Mouse (Mus musculus) midbrain, embryonic 11.5 days (tissue): ENCODE data around the gene Tmem170. TPM values are rescaled to one million over a fixed set of nuclear protein-coding genes. Genes with fewer than 3 reads are reported as not detected.
"Not testable (repeated sequence)": the region's sequence is repeated elsewhere in the genome, so short reads cannot be mapped to it uniquely, and the experiment has no call there.

Experiments
- ATAC-seq: fragments of 200-750 bp; cut with Nextera tagmentation; 2 replicates; pipeline ENCODE4 v1.8.0; 2017; ENCODE audit warnings: moderate TSS enrichment, moderate library complexity; ENCODE audit not compliant: low FRiP score
- DNase-seq: peaks from one replicate; pipeline ENCODE4 v3.0.0; 2015; ENCODE audit warnings: low spot score; ENCODE audit errors: missing footprints
- H3K27ac ChIP-seq: fragments of 300-500 bp; sonication (generic); 2 replicates; pipeline ENCODE4 v1.5.1; 2014; ENCODE audit warnings: low read depth, low read length
- H3K27me3 ChIP-seq: fragments of 300-500 bp; sonication (generic); 2 replicates; pipeline ENCODE4 v1.6.1; 2014; ENCODE audit warnings: mild to moderate bottlenecking, low read length, moderate library complexity, mixed read lengths; ENCODE audit not compliant: control insufficient read depth, insufficient read depth
- H3K36me3 ChIP-seq: fragments of 300-500 bp; sonication (generic); 2 replicates; pipeline ENCODE4 v1.6.1; 2014; ENCODE audit warnings: mild to moderate bottlenecking, low read length, moderate library complexity, mixed read lengths; ENCODE audit not compliant: control insufficient read depth, insufficient read depth
- H3K4me1 ChIP-seq: fragments of 300-500 bp; sonication (generic); 2 replicates; pipeline ENCODE4 v1.6.1; 2014; ENCODE audit warnings: low read length; ENCODE audit not compliant: control insufficient read depth, insufficient read depth
- H3K4me2 ChIP-seq: fragments of 300-500 bp; sonication (generic); 2 replicates; pipeline ENCODE4 v1.6.1; 2014; ENCODE audit warnings: mild to moderate bottlenecking, moderate library complexity
- H3K4me3 ChIP-seq: fragments of 300-500 bp; sonication (generic); 2 replicates; pipeline ENCODE4 v1.5.1; 2014; ENCODE audit warnings: low read depth, low read length
- H3K9ac ChIP-seq: fragments of 300-500 bp; sonication (generic); 2 replicates; pipeline ENCODE4 v1.6.1; 2014; ENCODE audit warnings: low read length
- H3K9me3 ChIP-seq: fragments of 300-500 bp; sonication (generic); 2 replicates; pipeline ENCODE4 v1.6.1; 2016; ENCODE audit warnings: low read length; ENCODE audit not compliant: control insufficient read depth
- WGBS: fragments of 180-500 bp; shearing (Covaris S2); extraction: QIAGEN DNeasy Blood & Tissue Kit; methylation state at CpG from one replicate; pipeline ENCODE4 v1.1.7; 2014; 5-methylcytosine and 5-hydroxymethylcytosine counted together
- polyA plus RNA-seq: library from polyadenylated mRNA; unstranded; fragments of >200 nt; fragmentation: Nextera tagmentation; extraction: Ambion mirVana; gene quantifications from 2 replicates; pipeline ENCODE4 v1.2.1, GENCODE M21; 2014

Gene Tmem170
- polyA plus RNA-seq, 1 experiment from 2014 or later, result 6.8 TPM

- H3K36me3 ChIP-seq, result no peaks in the 10 kb centered on the region
- no peak for DNase-seq
- H3K4me2 ChIP-seq, result no peak overlapping the region
- H3K9me3 ChIP-seq, result no peaks in the 10 kb centered on the region
- no peak overlapping the region for H3K4me3 ChIP-seq
- H3K4me1 ChIP-seq, result no peaks in the 10 kb centered on the region
- no peak overlapping the region for H3K9ac ChIP-seq
- H3K27me3 ChIP-seq, result no peaks in the 10 kb centered on the region
- no peak for ATAC-seq
- 90% methylated on average over 8 of the region's 8 CpGs for WGBS
- H3K27ac ChIP-seq, result no peak overlapping the region
These were observed 11.3 kb downstream of the Tmem170 start for GRCm38 (mm10) chr8:111865130-111865852.

GRCm38 (mm10) chr8:111864648-111865047 lies 11.9 kb downstream of the Tmem170 start:
- Histone ChIP-seq H3K27ac (no peak overlapping the region), H3K4me1 (no peaks in the 10 kb centered on the region), H3K27me3 (no peaks in the 10 kb centered on the region), H3K9ac (no peak overlapping the region), H3K4me2 (no peak overlapping the region), H3K9me3 (no peaks in the 10 kb centered on the region), H3K36me3 (no peaks in the 10 kb centered on the region), H3K4me3 (no peak overlapping the region)
- ATAC-seq (no peak), DNase-seq (no peak)
- WGBS, result 92% methylated on average over 8 of the region's 8 CpGs

- WGBS, result 92% methylated on average over 4 of the region's 4 CpGs
- H3K27me3 ChIP-seq, result no peaks in the 10 kb centered on the region
- DNase-seq (no peak), ATAC-seq (no peak)
- no peaks in the 10 kb centered on the region for H3K9me3 ChIP-seq
- no peak overlapping the region for H3K9ac ChIP-seq
- no peak overlapping the region for H3K4me3 ChIP-seq
- no peak overlapping the region for H3K27ac ChIP-seq
- H3K36me3 ChIP-seq, result no peaks in the 10 kb centered on the region
- no peak overlapping the region for H3K4me2 ChIP-seq
- H3K4me1 ChIP-seq, result no peaks in the 10 kb centered on the region
These were observed 13.3 kb downstream of the Tmem170 start for GRCm38 (mm10) chr8:111863280-111863679.

GRCm38 (mm10) chr8:111855977-111856376 lies 20.6 kb downstream of the Tmem170 start:
- H3K9me3 ChIP-seq, result no peaks in the 10 kb centered on the region
- DNase-seq, result no peak
- no peak for ATAC-seq
- 90% methylated on average over 12 of the region's 12 CpGs for WGBS
- no peak overlapping the region for H3K27ac ChIP-seq
- H3K4me2 ChIP-seq, result no peak overlapping the region
- H3K9ac ChIP-seq, result no peak overlapping the region
- H3K36me3 ChIP-seq, result no peaks in the 10 kb centered on the region
- H3K27me3 ChIP-seq, result no peaks in the 10 kb centered on the region
- H3K4me3 ChIP-seq, result no peak overlapping the region
- peaks cover 3% of the 10 kb centered on the region; the same call in 1 of the 2 replicates for H3K4me1 ChIP-seq

GRCm38 (mm10) chr8:111853861-111854501 lies 22.6 kb downstream of the Tmem170 start, which contains the start of gene Cfdp1:
Cfdp1 (minus strand) TSS chr8:111854291.
- H3K4me2 ChIP-seq, result peak within 1 kb of the TSS; percentile 90
- H3K4me3 ChIP-seq, result peak within 1 kb of the TSS; percentile 75
- under 1% methylated on average over 53 of the region's 53 CpGs for WGBS
- peaks cover 3% of the 10 kb centered on the region; the same call in 1 of the 2 replicates for H3K4me1 ChIP-seq
- H3K27me3 ChIP-seq, result no peaks in the 10 kb centered on the region
- DNase-seq, result peak; percentile 99
- peak within 1 kb of the TSS; percentile 88 for H3K9ac ChIP-seq
- no peaks in the 10 kb centered on the region for H3K36me3 ChIP-seq
- no peak within 1 kb of the TSS for H3K27ac ChIP-seq
- ATAC-seq, result peak; percentile 100
- no peaks in the 10 kb centered on the region for H3K9me3 ChIP-seq

GRCm38 (mm10) chr8:111853219-111853618 lies 23.3 kb downstream of the Tmem170 start:
- WGBS, result 61% methylated on average over 12 of the region's 12 CpGs
- peak overlapping the region; percentile 90 for H3K4me2 ChIP-seq
- H3K27me3 ChIP-seq, H3K27ac ChIP-seq, H3K4me1 ChIP-seq, DNase-seq, H3K9me3 ChIP-seq, ATAC-seq, H3K36me3 ChIP-seq: not testable (repeated sequence)
- peak overlapping the region; percentile 75 for H3K4me3 ChIP-seq
- peak overlapping the region; percentile 88 for H3K9ac ChIP-seq

- H3K4me3 ChIP-seq, result no peak overlapping the region
- H3K27ac ChIP-seq, result no peak overlapping the region
- ATAC-seq (no peak), DNase-seq (no peak)
- H3K9ac ChIP-seq, result no peak overlapping the region
- WGBS, result 94% methylated on average over 6 of the region's 6 CpGs
- H3K4me2 ChIP-seq, result no peak overlapping the region
- H3K4me1 ChIP-seq, result no peaks in the 10 kb centered on the region
- H3K36me3 ChIP-seq, result 0 out of 2 replicates have a peak, but pooled peaks cover 1% of the 10 kb centered on the region
- no peaks in the 10 kb centered on the region for H3K27me3 ChIP-seq
- H3K9me3 ChIP-seq, result no peaks in the 10 kb centered on the region
These were observed 29.8 kb downstream of the Tmem170 start for GRCm38 (mm10) chr8:111846746-111847145.

GRCm38 (mm10) chr8:111835540-111835939 lies 41.0 kb downstream of the Tmem170 start:
- no peaks in the 10 kb centered on the region for H3K9me3 ChIP-seq
- no peak for ATAC-seq
- H3K27me3 ChIP-seq, result no peaks in the 10 kb centered on the region
- 71% methylated on average over 1 of the region's 1 CpGs for WGBS
- peaks cover 10% of the 10 kb centered on the region for H3K36me3 ChIP-seq
- H3K4me3 ChIP-seq, result no peak overlapping the region
- DNase-seq, result no peak
- no peaks in the 10 kb centered on the region for H3K4me1 ChIP-seq
- no peak overlapping the region for H3K4me2 ChIP-seq
- H3K9ac ChIP-seq, result no peak overlapping the region
- no peak overlapping the region for H3K27ac ChIP-seq

GRCm38 (mm10) chr8:111834011-111834410 lies 42.5 kb downstream of the Tmem170 start:
- H3K27ac ChIP-seq, result no peak overlapping the region
- H3K4me1 ChIP-seq, result no peaks in the 10 kb centered on the region
- no peak overlapping the region for H3K9ac ChIP-seq
- H3K36me3 ChIP-seq, result peaks cover 5% of the 10 kb centered on the region
- peak; percentile 19 for DNase-seq
- no peak overlapping the region for H3K4me3 ChIP-seq
- no peaks in the 10 kb centered on the region for H3K9me3 ChIP-seq
- 77% methylated on average over 6 of the region's 6 CpGs for WGBS
- no peaks in the 10 kb centered on the region for H3K27me3 ChIP-seq
- H3K4me2 ChIP-seq, result no peak overlapping the region
- no peak for ATAC-seq
